Mouse (Mus musculus): ENCODE measurements around the gene Sec1. TPM values are rescaled to one million over a fixed set of nuclear protein-coding genes. Genes with fewer than 3 reads are reported as not detected.

The Sec1 gene
- under 1 TPM in 1 of 2 experiments, not detected in 1; 0.16 TPM for total RNA-seq (2021)
- long read RNA-seq, experiment 1, result 0 reads
- long read RNA-seq, experiment 2, result 0 reads

DNA sequence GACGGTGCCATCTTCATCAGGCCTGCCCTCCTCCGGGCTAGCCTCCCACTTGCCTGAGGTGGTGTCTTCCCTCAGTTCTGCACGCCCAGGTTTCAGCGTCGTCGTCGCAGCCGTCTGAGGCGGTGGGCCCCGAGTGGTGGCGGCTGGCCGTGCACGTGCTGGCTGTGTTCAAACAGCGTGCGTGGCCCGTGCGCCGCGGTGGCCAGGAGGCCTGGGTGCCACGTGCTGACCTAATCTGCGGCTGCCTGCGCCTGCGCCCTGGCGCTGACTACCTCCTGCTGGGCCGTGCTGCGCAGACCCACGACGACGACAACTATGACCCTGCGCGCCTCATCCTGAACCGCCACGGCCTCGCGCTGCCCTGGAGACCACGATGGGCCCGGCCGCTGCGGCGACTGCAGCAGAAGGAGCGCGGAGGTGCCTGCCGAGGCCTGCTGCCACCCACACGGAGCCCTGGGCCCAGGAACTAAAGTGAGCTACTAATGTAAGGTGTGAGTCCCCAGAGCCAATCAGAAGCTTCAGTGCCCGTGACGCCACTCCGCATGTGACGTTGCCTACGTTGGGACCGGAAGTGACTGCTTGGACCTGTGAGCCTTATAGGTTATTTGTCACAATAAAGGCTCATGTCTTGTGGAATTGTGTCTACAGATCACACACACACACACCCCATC is at the start of gene Sec1:
Gene Sec1, minus strand, starts transcription at position 482 of the 671 bp plus-strand sequence.
- DNase-seq, result no peak

DNA sequence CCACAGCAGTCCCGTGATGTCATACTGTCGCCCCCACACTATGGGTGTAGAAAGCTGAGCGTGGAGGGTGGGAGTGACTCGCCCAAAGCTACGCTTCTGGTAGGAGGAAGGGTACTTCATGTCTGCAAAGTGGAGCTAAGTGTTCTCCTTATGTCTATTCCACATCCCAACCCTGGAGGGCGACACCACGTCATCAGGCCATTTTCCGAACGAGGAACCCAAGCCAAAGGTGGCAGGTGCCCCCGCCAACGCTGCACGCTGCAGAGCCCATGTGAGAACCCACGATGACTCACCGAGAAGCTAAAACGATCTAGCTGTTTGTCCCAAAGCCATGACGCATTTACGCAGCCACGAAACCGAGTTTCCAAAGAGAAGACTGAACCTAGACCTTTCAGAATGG is 48.1 kb upstream of the Sec1 start:
- no peak for DNase-seq

DNA sequence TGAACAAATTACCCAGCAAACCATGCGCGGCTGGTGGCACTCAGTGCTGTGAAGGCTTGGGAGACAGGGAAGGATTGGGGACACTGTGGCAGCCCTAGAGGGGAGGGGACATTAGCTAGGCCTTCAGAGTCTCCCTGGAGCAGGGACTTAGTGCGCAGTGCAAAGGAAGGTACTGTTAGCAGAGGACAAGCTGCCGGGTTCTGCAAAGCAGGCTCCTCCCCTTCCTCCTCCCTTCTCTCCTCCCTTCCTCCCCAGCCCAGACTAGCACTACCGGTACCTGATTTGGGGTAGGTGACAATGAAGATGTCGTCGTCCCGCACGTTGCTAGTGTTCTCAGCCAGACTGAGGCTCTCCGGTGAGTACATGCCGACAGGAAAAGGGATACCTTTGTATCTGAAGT is 47.6 kb upstream of the Sec1 start:
- no peak for DNase-seq

DNA sequence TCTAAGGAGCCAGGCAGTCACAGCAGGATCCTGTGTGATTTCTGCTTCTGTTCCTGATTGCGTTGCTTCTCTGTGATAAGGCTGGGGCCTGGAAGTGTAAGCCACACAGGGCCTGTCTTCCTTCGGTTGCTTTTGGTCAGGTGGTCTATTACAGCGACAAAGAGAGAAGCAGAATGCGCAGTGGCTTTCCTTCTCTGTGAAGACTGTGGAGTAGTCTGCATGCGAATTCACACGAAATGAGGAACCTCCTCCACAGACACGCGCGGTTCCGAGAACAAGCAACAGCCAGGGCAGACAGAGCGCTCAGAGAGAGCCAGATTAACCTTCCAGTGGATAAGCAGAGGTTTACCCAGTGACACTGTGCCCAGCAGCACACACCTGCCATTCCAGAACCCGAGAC is 47.1 kb upstream of the Sec1 start:
- DNase-seq, result no peak

DNA sequence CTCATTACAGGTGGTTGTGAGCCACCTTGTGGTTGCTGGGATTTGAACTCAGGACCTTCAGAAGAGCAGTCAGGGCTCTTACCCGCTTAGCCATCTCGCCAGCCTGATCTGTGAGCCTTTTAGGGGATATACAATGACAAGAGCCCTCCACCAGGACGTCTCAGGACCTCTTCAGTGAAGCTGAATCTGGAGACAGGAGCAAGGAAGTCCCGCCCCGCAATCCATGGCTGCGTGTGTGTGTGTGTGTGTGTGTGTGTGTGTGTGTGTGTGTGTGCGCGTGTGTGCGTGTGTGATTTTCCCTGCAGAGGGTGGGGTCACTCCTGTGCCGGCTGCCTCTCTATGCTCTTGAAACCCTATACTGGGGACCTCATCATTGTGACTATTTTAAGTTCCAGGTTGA is 45.6 kb upstream of the Sec1 start:
- DNase-seq, result no peak

DNA sequence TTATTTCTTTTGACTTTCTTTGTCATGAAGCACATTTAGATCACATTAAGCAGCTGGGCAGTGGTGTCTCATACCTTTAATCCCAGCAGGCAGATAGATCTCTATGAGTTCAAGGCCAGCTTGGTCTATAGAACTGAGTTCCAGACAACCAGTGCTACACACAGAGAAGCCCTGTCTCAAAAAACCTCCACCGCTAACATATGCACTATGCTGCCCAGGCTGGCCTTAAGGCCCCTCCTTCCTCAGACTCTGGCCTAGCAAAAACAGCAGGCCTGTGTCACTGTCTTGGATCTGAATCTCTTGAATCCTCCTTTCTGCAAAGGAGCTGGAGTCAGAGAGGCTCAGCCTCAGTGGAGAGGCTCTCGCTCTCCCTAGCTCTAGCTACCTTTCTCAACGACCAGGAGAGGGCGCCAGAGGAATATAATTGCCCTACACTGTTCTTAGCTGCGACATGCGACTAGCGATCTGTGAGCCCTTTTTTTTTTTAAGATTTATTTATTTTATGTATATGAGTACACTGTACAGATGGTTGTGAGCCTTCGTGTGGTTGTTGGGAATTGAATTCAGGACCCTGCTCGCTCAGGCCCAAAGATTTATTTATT is 45.1 kb upstream of the Sec1 start:
- no peak for DNase-seq

DNA sequence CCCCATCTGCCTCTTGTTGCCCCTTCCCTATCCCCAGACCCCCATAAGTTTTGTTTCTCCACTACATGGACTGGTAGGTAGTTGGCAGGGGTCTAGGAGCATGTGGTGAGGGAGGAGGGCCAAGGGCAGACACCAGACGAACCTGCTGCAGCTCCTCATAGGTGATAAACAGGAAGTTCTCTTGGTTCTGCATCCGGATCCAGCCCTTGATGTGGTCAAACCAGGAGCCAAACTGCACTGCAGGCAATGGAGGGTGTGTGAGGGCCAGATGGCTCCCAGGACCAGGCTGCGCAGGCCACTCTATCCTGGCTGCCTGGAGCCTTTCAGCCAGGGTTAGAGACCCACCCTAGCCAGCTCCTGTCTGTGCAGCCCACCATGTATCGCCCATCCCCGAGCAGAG is 39.3 kb upstream of the Sec1 start:
- no peak for DNase-seq

DNA sequence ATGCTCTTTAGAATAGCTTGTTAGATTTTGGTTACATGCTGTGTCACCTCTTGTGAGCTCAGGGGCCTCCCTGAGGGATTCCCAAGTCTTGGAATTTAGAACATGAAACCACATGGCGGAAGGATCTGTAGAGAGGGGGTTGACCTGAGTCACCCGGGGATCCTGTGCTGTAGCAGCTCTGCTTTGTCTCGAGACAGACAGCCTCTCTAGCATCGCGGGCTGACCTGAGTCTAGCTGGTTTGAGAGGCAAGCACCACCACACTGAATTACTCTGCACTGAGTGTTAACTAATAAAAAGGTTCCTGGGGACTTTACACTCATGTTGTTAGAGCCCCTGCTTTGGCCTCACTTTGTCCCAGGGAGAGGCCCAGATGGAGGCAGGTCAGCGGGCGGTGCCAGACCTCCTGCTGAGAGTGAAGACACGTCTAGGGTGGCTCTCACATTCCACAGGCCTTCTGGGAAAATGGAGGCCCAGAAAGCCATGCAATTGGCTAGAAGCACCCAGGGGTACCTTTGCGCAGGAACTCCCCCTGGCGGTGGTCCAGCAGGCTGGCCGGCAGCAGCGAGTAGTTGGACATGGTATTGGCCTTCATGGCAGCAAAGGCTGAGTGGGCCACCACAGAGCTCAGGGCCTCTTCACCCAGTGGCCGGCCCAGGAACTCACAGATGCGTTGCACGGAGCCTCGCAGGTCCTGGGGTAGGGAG is 36.7 kb upstream of the Sec1 start:
- no peak for DNase-seq

DNA sequence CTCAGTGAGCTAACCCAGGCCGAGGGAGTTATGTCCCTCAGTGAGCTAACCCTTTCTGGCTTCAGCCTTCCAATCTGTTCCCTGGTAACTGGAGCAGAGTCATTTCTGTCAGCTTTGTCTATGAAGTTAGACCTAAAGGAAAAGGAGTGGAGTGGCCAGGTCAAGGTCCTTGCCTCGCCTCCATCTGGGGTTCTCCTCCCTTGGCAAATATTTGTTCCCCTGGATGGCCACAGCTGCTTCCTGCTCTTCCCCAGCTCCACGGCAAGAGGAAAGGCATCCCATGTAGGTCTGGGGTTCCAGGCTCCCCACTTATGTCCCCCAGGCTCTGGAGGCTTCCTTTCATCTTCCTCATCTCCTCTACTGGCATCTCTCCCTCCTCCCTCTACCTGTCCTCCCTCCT is 33.4 kb upstream of the Sec1 start:
- no peak for DNase-seq

DNA sequence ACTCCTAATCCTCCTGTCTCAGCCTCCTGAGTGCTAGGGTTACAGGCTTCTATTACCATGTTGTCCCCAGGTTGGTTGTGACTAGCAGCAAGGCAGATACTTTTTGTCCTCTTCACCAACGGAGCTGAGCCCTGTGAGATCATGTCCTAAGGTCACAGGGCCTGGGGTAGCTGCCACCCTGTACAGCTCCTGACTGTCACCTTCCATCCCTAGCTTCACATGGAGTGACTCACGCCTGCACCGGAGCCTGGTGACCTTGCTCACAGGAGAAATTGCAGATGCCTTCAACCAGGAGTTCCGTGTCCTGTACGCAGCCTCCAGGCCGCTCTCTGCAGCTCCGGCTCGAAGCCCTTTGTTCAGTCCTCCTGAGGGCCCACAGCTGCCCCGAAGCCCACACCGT is 32.2 kb upstream of the Sec1 start:
- no peak for DNase-seq

DNA sequence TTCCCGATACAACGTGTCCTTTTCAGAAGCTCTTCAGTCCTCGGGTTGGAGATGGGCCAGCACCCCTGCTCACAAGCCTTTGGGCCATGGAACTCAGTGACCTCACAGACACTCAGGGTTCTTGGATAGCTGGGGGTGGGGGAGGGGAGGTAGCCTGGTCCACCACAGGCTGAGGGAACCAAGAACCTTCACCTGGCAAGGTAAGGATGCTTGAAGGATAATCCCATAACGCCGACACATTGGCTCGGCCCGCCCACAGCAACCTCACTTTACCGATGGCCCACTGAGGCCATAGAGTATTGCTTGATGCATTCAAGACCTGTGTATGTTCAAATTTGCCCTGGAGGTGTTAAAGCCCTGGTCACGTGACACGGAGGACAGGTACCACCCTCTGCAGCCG is 31.5 kb upstream of the Sec1 start, which contains the start of gene Spaca4:
Gene Spaca4, minus strand, starts transcription at position 101 of the 400 bp plus-strand sequence.
- DNase-seq, result no peak

DNA sequence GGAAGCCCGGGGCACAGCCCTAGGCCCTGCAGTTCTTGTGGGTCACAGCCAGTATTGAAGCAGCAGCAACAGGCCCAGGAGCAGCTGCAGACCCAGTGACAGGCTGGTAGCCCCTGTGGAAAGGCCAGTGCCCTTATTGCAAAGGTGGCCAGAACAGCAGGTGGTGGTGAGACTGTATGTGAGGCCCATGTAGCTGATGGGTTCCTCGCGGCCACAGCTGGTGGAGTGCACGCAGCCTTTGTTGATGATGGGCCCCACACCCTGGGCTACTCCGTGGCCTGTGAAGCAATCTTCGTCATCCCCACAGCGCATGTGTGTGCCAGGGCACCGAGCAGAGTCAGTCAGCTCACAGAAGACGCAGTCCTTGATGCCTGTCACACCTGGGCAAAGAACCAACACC is 30.9 kb upstream of the Sec1 start:
- DNase-seq, result no peak

DNA sequence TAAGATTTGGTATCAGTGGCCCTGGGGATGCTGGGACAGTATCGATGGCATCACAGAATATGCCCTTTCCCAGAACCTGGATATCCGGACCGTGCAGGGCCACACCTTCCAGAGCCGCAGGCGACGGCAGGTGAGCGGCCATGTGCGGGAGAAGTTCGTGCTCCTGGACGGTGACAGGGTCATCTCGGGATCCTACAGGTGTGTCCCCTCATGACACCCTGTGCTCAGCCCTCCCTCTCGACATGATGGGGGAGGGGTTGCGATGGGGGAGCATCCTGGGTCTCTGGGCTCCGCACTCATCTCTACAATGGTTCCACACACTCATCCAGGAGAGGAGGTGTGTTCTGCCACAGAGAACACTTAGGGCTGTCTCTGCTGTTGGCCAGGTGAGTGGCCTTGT is 29.6 kb upstream of the Sec1 start:
- no peak for DNase-seq

DNA sequence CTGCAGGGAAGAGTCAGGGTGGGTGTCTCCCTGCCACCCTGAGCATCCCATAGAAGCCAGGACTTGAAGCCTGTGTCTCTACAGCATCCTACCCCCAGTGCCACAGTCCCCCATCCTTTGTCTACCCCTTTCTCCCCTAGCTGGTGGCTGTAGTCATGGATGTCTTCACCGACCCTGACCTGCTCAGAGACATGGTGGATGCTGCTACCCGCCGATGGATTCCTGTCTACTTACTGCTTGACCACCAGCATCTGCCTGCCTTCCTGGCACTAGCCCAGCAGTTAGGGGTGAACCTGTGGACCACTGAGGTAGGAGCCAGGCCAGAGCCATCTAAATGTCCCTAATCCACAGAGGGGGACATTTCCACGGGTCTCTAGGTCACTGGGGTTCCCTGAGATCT is 29.1 kb upstream of the Sec1 start:
- DNase-seq, result no peak

DNA sequence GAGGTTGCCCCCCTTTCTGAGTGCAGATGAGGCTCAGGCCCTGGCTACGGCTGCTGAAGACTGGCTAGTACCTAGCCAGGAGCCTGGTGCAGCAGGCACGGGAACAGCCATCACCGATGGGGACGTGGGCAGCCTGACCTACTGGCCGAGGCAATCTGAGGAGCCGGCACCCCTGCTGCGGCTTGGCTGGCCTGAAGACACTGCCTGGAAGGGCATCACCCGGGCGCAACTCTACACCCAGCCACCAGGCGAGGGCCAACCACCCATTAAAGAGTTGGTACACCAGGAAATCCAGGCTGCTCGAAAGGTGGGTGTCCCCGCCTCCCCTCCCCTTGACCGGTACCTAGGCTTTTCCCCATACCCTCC is 28.1 kb upstream of the Sec1 start:
- no peak for DNase-seq

DNA sequence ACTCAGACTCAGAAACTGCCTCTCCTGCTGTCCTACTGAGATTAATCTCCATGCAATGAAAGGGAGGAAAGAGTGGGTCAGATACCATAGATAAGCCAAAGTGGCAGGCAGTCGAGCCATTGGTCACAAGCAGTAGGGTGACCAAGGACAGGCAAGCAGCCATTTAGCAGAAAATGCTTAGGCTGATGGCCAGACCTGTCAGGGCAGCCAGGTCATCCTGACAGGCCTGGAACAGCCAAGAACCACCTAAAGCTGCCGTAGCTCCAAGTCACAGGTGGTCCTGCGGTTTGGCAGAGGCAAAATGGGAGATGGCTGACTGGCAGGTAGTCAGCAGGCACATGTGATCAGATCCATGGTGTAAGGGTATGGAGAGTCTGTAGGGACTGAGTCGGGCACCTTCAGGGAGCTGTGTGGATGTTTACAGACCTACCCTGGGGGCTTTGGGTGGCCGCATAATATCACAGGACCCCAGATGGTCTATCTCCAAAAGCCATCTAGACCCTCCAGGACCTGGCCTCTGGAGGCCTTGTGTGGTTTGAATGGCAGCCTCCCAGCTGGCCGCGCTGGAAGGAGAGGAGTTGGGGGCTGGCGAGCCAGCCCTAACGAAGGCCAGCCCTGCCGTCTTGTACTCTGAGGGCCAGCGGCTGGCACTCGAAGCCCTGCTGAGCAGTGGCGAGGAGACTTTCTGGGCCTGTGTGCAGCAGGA is 27.6 kb upstream of the Sec1 start:
- DNase-seq, result no peak

DNA sequence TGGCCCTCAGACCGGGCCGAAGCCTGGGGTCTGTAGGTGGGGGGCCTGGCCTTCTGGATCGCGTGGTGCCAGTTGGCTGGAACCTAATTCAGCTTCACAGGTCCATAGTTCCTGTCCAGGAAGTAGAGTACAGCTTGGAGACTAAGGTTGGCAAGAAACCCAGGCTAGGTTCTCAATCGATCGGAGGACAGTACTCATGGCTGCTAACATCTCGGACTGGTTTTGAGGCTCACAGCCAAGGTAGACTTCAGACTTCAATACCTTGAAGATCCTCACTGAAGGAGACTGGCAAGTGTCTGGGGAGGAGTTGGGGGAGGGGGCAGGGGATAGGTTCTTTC is 27.0 kb upstream of the Sec1 start:
- no peak for DNase-seq

DNA sequence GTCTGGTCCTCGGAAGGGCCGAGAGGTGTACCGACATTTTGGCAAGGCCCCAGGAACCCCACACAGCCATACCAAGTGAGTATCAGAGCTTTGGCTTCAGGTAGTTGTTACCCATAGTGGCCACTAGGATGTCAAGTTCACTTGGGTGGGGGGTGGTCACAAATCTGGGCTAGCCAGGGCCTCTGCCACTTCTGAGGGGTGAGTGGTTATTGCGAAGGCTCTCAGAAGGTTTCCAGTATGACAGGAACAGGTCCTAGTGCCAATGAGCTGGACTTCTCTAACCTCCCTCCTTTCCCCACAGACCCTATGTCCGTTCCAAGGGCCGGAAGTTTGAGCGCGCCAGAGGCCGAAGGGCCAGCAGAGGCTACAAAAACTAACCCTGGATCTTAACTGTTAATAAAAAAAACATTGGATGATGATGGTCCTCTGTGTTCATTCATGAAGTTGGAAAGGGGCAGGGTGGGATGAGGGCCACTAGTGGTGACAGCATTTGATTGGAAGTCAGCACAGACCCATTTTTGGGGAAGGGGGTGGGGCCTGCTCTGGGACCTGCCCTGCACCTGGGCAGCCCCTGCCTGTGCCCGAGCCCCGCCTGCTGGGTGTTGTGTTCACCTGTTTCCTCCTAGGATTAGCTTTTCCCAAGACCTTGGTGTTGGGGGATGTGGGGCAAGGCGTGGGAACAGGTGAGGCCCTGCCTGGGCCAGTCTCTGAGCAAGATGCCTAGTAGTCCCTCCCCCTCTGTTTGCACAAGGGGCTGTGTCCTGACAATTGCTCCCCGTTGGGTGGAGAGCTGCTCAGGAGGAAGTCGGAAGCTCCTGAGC is 26.4 kb upstream of the Sec1 start, which contains the start of gene Fam83e:
Gene Fam83e, plus strand, starts transcription at position 800 of the 821 bp plus-strand sequence.
- DNase-seq, result no peak

DNA sequence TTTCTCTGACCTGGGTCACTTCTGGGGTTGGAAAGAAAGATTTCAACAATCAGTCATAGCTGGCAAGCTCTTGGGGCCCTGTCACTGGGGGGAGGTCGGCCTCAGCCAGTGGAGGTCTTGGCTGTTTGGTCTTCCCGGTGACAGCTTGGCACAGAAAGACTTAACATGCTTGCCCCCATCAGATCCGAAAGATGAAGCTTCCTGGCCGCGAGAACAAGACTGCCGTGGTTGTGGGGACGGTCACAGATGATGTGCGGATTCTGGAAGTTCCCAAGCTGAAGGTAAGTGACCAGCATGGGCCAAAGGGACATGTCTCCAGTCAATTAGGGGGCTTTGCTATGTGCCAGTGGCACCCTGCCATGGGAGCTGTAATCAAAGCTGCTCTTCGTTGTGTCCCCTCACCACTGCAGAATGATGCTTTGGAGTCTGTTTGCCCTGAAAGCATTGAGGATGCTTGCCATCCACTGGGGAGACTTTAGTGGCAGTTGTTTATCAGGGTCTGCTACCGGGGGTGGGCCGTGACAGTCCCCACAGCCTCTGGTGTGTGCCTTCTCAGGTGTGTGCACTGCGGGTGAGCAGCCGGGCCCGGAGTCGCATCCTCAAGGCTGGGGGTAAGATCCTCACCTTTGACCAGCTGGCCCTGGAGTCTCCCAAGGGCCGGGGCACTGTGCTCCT is 25.7 kb upstream of the Sec1 start:
- no peak for DNase-seq

DNA sequence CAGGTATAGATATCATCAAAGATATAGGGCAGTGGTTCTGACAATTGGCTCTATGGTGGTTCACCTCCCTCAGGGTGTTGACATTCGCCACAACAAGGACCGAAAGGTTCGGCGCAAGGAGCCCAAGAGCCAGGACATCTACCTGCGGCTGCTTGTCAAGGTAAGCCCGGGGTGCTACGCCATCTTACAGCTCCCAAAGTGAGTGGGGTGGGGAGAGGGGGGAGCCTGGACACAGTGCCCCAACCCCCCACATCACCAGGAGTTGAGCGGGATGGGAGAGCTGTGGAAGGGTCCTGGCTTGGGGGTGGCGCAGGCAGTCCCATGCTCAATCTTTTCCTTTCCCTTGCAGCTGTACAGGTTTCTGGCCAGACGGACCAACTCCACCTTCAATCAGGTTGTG is 25.0 kb upstream of the Sec1 start:
- no peak for DNase-seq

DNA sequence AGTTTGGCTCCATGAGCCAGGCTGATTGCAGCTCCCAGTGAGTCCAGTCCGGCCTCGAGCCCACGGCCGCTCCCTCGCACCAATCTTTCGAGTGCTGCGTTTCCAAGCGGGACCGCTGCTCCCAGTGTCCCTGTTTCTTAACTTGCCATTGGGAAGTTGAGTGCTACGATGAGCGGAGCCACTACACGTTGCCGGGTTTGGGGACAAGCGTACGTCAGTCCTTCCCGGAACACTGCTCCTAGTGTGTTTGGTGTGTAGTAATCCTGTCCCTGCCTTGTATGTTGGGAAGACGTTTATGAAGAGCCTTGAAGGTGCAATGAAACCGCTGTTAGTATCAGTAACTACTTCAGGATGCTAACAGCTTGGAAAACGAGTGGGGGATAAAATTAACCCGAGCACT is 24.1 kb upstream of the Sec1 start:
- no peak for DNase-seq

DNA sequence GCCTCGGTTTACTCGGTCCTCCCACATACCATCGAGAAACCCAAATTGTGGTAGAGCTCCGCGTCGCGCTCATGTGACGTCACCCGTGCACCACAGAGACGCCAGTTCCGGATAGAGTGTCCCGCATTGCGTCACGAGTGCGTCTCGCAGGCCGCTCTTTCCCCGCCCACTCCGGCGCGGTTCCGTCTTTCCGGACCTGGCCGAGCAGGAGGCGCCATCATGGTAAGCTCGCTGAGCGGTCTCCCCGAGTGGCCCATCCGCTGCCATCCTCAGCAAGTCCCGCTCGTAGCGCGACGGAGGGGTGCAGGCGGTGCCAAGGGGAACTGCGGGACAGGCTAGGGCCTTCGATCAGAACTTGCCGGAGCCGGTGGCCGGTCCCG is 23.7 kb upstream of the Sec1 start, which contains the start of gene Sphk2:
Gene Sphk2, minus strand, starts transcription at position 85 of the 380 bp plus-strand sequence.
- DNase-seq, result peak; percentile 97

All from gastrocnemius, postnatal 25 days (tissue).